Mouse (Mus musculus) leukemia stem cell, adult 10-12 weeks (primary cell): Measurements from ENCODE around the gene AC161166.1. TPM values are rescaled to one million over a fixed set of nuclear protein-coding genes. Genes with fewer than 3 reads are reported as not detected.

Source experiments
- polyA plus RNA-seq: library from polyadenylated mRNA; stranded (reverse); fragments of >175 nt; gene quantifications from 2 replicates; pipeline ENCODE4 v1.2.3, GENCODE M21; 2012; ENCODE audit warnings: low replicate concordance

AC161166.1 gene
- not detected in 2 replicates for polyA plus RNA-seq

DNA sequence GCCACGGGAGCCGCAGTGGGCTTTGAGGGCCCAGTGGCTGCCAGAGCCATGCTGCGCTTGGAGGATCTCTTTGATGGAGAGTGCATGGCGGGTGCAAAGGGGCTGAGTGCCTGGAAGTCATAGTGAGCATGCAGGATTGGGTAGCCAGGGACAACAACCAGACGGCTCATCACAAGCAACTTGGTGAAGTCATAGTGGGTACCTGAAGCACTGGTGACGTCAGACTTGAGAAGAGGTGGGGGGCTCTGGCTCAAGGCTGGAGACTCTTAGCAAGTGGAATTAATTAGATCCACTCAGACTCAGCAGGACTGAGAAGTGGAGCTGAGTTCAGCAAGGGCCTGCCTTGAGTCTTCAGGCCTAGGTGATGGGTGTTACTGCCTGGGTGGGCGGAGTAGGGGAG lies at the start of gene AC161166.1:
TSS of gene AC161166.1 (minus strand) at position 101 of the 400 bp plus-strand sequence.

DNA sequence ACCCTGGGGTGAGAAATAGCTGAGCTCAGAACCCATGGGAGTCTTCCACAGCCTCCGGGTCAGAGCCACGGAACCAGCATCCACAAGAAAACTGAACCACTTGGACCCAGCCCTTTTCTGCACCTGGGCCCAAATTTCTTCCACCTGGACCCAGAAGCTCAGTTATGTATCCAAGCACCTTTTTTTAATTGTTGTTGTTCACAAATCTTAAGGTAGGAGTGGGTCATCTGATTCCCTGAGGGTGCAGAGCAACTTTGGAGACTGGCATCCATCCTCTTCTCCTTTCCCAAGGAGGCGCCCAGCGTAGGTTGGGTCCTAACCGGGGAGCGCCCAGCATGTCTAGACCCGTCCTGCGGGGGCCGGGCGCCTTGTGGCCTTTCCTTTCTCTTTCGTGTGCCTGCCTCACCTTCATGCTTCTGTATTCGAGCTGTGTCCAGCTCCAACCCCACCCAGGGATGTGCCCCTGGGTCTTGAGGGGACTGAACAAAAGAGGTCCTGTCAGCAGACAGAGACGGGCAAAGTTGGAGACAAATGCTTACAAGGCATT lies 33.9 kb upstream of the AC161166.1 start, which contains the start of the genes Pinlyp and Xrcc1:
TSS of gene Pinlyp (minus strand) at position 51 of the 547 bp plus-strand sequence.
TSS of gene Xrcc1 (plus strand) at position 222 of the 547 bp plus-strand sequence.

DNA sequence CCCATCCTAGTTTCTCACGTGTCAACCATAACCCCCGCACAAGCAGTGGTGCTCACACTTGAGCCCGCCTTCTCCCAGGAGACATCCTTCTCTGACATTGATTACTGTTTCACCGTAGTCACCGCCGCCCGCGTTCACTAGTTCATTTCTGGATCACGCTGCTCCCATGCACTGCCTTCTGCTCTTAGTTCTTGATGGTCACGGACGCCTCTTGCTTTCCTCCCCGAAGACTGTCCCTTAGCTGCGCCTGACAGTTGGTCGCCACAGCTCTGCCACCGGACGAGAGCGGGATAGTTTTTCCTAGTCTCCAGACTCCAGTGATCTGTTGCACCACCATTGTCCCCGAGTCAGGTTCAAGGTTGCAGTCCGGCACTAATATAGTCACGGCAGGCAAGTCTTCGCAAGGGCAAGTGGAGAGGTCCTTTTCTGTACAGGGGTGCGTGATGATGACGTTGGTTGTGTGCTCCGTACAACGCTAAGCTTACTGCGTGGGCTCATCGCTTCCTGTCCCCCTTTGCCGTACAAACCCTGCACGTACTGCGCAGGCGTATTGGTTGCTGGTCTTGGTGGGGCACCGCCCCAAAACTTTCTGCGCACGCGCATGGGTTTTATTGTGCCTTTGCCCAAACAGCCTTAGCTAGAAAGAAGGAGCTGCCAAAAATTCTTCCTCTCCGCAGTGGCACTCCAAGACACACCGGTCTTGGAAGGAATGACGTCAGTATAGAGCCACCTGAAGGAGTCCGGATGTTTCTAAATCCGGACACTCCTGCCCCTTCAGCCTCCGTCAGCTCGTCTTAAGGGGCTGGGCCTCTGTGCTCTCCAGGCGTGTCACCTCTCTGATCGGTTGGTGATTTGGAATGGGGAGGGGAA lies 18.0 kb upstream of the AC161166.1 start, which contains the start of gene Irgq:
TSS of gene Irgq (plus strand) at position 628 of the 870 bp plus-strand sequence.

DNA sequence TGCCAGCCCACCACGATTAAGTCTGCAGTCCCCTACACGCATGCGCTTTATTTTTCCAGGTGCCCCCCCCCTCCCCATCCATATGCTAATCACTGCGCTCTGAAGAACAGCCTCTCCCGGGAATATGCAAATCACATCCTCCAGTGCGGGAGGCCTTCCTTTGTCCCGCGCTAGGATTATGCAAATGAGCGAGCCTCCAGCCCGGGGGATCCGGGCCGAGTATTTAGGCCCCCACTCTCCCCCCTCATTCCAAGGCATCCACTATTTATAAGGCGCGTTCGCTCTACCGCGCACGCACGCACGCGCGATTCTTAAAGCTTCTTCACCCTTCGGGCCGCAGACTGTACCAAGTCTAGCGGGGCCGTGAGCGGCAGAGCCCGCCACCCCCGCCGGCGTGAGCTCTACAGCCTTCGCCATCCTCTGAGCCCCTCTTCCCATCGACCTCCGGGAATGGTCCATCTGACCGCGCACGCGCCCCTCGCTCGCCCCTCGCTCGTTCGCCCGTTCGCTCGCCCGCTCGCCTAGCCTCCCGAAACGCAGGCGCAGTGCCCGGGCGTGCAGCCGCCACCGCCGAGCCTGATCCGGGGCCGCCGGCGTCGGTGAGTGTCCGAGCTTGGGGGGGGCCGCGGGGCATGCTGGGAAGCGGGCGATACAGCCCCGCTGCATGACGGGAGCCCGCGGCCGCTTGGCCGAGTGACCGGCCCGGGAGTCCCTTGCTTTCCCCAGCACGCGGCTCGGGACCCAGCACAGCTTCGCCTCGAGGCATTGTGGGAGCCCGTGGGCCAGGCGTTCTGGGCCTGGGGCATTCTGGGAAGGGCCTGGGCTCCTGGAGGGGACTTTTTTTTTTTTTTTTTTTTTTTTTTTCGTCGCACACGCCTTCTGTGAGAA lies 5.2 kb downstream of the AC161166.1 start, which contains the start of gene Zfp428:
TSS of gene Zfp428 (plus strand) at position 169 of the 888 bp plus-strand sequence.

DNA sequence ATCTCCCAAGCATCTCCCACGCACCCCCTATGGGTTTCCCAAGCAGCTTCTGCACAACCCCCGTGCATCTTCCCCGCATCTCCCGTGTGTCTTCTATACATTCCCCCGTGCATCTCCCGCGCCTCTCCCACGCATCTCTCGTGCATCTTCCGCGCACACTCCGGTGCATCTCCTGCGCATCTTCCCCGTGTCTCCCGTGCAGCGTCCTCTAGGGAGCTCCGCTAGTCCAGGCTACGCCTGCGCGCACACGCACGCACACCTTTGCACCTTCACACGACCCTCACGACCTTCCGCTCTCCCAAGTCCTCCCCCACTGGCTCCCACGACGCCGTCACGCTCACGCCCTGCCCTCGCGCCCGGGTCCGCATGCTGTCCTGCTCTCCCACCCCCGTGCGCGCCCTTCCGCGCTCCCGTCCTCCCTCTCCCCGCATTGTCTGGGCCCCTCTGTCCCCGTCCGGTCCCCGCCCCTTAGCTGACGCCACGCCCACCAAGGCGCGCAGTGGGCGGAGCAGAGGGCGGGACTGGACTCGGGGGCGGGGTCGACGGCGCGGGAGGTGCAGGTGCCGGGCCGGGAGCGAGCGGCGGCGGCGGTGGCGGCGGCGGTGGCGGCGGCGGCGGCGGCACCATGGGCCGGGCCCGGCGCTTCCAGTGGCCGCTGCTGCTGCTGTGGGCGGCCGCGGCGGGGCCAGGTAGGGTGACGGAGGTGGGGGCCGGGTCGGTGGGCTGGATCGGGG lies 30.6 kb downstream of the AC161166.1 start, which contains the start of gene Cadm4:
TSS of gene Cadm4 (plus strand) at position 550 of the 734 bp plus-strand sequence.

DNA sequence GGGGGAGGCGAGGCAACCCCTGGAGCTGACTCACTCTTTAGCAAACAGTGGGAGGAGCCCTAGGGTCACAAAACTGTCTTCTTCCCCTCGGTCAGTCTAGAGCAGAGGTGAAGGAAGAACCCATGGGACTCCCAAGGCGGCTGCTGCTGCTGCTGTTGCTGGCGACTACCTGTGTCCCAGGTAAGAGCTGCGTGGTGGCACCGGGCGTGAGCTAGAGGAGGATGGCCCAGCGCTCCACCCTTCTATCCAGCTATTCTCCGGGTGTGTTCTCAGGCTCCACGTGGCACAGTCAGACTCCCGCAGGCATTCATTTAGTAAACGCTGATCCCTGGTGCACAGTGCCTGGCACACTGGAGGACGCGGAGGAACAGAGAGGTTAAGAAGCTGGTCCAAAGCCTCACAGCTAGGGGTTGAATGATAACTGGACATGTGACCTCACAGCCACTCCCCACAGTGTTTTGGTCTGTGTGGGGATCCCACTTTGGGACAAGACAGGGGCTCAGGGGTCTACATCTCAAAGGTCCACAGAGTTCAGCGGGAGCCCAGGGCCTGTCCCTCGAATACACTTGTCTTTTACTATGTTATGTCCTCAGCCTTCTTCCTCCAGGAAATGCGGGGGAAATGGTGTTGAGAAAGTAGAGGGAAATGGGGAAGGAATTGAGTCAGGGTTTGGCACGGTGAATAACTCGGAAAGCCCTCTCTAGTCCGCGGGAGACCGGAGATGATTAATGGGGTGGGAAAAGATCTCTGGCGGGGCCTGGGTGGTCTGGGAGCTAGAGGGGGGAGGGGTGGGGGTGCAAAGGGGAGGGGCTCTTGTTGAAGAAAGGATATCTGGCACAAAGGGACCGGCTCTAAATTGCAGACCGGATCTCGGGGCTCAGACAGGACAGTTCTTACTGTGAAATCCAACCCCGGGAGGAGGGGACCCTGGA lies 49.6 kb downstream of the AC161166.1 start, which contains the start of gene Plaur:
TSS of gene Plaur (plus strand) at position 97 of the 932 bp plus-strand sequence.

Other genes starting within 250 kb of the AC161166.1 start
- gene Zfp93, start 242.0 kb downstream of the AC161166.1 start, polyA plus RNA-seq, result 0.33 and 0.41 TPM in 2 replicates
- 1.4 and 3.6 TPM in 2 replicates for gene Zfp61, start 211.2 kb downstream of the AC161166.1 start, polyA plus RNA-seq
- 1.3 and 1.9 TPM in 2 replicates for gene Zfp94, start 195.8 kb downstream of the AC161166.1 start, polyA plus RNA-seq
- not detected in 2 replicates for gene Tescl, start 178.5 kb downstream of the AC161166.1 start, polyA plus RNA-seq
- not detected in 2 replicates for gene Lypd5, start 163.3 kb downstream of the AC161166.1 start, polyA plus RNA-seq
- 200 and 304 TPM in 2 replicates for gene Kcnn4, start 142.2 kb downstream of the AC161166.1 start, polyA plus RNA-seq
- 75.6 and 251 TPM in 2 replicates for gene Smg9, start 112.8 kb downstream of the AC161166.1 start, polyA plus RNA-seq
- gene Irgc1, start 60.2 kb downstream of the AC161166.1 start, polyA plus RNA-seq, result not detected in 2 replicates
- 37.3 and 49.5 TPM in 2 replicates for gene Plaur, start 50.0 kb downstream of the AC161166.1 start, polyA plus RNA-seq
- 4.2 and 15.4 TPM in 2 replicates for gene Cadm4, start 30.4 kb downstream of the AC161166.1 start, polyA plus RNA-seq
- gene Zfp428, start 5.4 kb downstream of the AC161166.1 start, polyA plus RNA-seq, result 13.1 and 23.9 TPM in 2 replicates
- gene Irgq, start 18.2 kb upstream of the AC161166.1 start, polyA plus RNA-seq, result 8.4 and 8.9 TPM in 2 replicates
- not detected in 2 replicates for gene Pinlyp, start 33.7 kb upstream of the AC161166.1 start, polyA plus RNA-seq
- gene Xrcc1, start 33.8 kb upstream of the AC161166.1 start, polyA plus RNA-seq, result 117 and 588 TPM in 2 replicates
- 11.9 and 12.2 TPM in 2 replicates for gene Ethe1, start 75.1 kb upstream of the AC161166.1 start, polyA plus RNA-seq
- gene Zfp575, start 75.2 kb upstream of the AC161166.1 start, polyA plus RNA-seq, result 0.47 and 1.9 TPM in 2 replicates
- 2.1 and 4.4 TPM in 2 replicates for gene Phldb3, start 98.3 kb upstream of the AC161166.1 start, polyA plus RNA-seq
- gene Lypd3, start 124.1 kb upstream of the AC161166.1 start, polyA plus RNA-seq, result not detected in 2 replicates
- not detected in 2 replicates for gene Tex101, start 164.2 kb upstream of the AC161166.1 start, polyA plus RNA-seq
- gene BC049730, start 196.8 kb upstream of the AC161166.1 start, polyA plus RNA-seq, result not detected in 2 replicates
- gene Gm4763, start 214.5 kb upstream of the AC161166.1 start, polyA plus RNA-seq, result not detected in 2 replicates
- 2.3 and 4.1 TPM in 2 replicates for gene Cd177, start 247.9 kb upstream of the AC161166.1 start, polyA plus RNA-seq